Mouse (Mus musculus) heart, embryonic 14.5 days (tissue): ENCODE measurements around the gene Tgif2. TPM values are rescaled to one million over a fixed set of nuclear protein-coding genes. Genes with fewer than 3 reads are reported as not detected.
"Not testable (repeated sequence)": the region's sequence is repeated elsewhere in the genome, so short reads cannot be mapped to it uniquely, and the experiment has no call there.

ENCODE experiments used
- ATAC-seq: fragments of 200-750 bp; cut with Nextera tagmentation; 2 replicates; pipeline ENCODE4 v1.8.0; 2017; ENCODE audit warnings: low read depth, moderate TSS enrichment; ENCODE audit not compliant: insufficient number of reproducible peaks, insufficient read depth, low FRiP score
- H3K27ac ChIP-seq, 2 experiments: fragments of 200-500 bp in 1 of 2; fragments of 300-500 bp in 1 of 2; sonication (generic) in 1 of 2; replicated peaks in 1 of 2; 2 replicates each; pipeline ENCODE4 v1.5.1; 2012 to 2014; ENCODE audit warnings: low read depth in 2 of 2, low read length in 2 of 2, control low read depth in 1 of 2, mild to moderate bottlenecking in 1 of 2, mixed read lengths in 1 of 2; ENCODE audit not compliant: control insufficient read depth in 1 of 2, insufficient read depth in 1 of 2
- H3K27me3 ChIP-seq: fragments of 300-500 bp; sonication (generic); 2 replicates; pipeline ENCODE4 v1.6.1; 2014; ENCODE audit warnings: mild to moderate bottlenecking, low read length, control low read depth; ENCODE audit not compliant: control insufficient read depth, insufficient read depth
- H3K36me3 ChIP-seq: fragments of 300-500 bp; sonication (generic); 2 replicates; pipeline ENCODE4 v1.6.1; 2014; ENCODE audit warnings: mild to moderate bottlenecking, control low read depth, low read length, mixed read lengths; ENCODE audit not compliant: control insufficient read depth, insufficient read depth
- H3K4me1 ChIP-seq, 2 experiments: fragments of 200-500 bp in 1 of 2; fragments of 300-500 bp in 1 of 2; sonication (generic) in 1 of 2; 2 replicates each; pipeline ENCODE4 v1.6.1; 2012 to 2014; ENCODE audit warnings: low read length in 2 of 2, control low read depth in 1 of 2, mixed read lengths in 1 of 2; ENCODE audit not compliant: control insufficient read depth in 2 of 2, insufficient read depth in 2 of 2
- H3K4me2 ChIP-seq: fragments of 300-500 bp; sonication (generic); 2 replicates; pipeline ENCODE4 v1.6.1; 2014; ENCODE audit warnings: mild to moderate bottlenecking, low read length
- H3K4me3 ChIP-seq, 2 experiments: fragments of 200-500 bp in 1 of 2; fragments of 300-500 bp in 1 of 2; sonication (generic) in 1 of 2; 2 replicates each; pipeline ENCODE4 v1.5.1; 2012 to 2014; ENCODE audit warnings: low read length in 2 of 2, mild to moderate bottlenecking in 2 of 2, control low read depth in 1 of 2, low read depth in 1 of 2, moderate library complexity in 1 of 2; ENCODE audit not compliant: control insufficient read depth in 1 of 2, insufficient read depth in 1 of 2
- H3K9ac ChIP-seq: fragments of 300-500 bp; sonication (generic); 2 replicates; pipeline ENCODE4 v1.6.1; 2014; ENCODE audit warnings: mild to moderate bottlenecking, low read length
- H3K9me3 ChIP-seq: fragments of 300-500 bp; sonication (generic); 2 replicates; pipeline ENCODE4 v1.6.1; 2016; ENCODE audit warnings: low read length, control low read depth; ENCODE audit not compliant: control insufficient read depth
- WGBS: fragments of 180-500 bp; shearing (Covaris S2); extraction: QIAGEN DNeasy Blood & Tissue Kit; methylation state at CpG from one replicate; pipeline ENCODE4 v1.1.7; 2014; 5-methylcytosine and 5-hydroxymethylcytosine counted together
- polyA plus RNA-seq: library from polyadenylated mRNA; unstranded; fragments of >200 nt; fragmentation: Nextera tagmentation; extraction: Ambion mirVana; gene quantifications from 2 replicates; pipeline ENCODE4 v1.2.1, GENCODE M21; 2014

The Tgif2 gene
- polyA plus RNA-seq, 1 experiment from 2014 or later: 36.2 TPM

- H3K9me3 ChIP-seq: no peaks in the 10 kb centered on the region
- no peak overlapping the region for H3K4me2 ChIP-seq
- H3K27ac ChIP-seq: no peak overlapping the region
- H3K9ac ChIP-seq: no peak overlapping the region
- peaks cover 4% of the 10 kb centered on the region for H3K36me3 ChIP-seq
- no peak for ATAC-seq
- WGBS: 87% methylated on average over 3 of the region's 3 CpGs
- H3K27me3 ChIP-seq: no peaks in the 10 kb centered on the region
- peaks cover under 1 to 3% of the 10 kb centered on the region in 2 experiments; a peak in 1 of 4 replicates for H3K4me1 ChIP-seq
- no peak overlapping the region for H3K4me3 ChIP-seq
Observed at GRCm38 (mm10) chr2:156879541-156879940, 39.7 kb downstream of the Tgif2 start.

GRCm38 (mm10) chr2:156882431-156883001 lies 42.7 kb downstream of the Tgif2 start:
- ATAC-seq: no peak
- Histone ChIP-seq H3K4me3 (no peak overlapping the region), H3K4me2 (no peak overlapping the region)

GRCm38 (mm10) chr2:156884396-156885211 lies 44.8 kb downstream of the Tgif2 start:
- H3K4me3 ChIP-seq: no peak overlapping the region
- ATAC-seq: no peak
- H3K36me3 ChIP-seq: no peaks in the 10 kb centered on the region
- H3K4me2 ChIP-seq: no peak overlapping the region
- H3K9ac ChIP-seq: no peak overlapping the region
- peaks cover 3% of the 10 kb centered on the region in 2 experiments; a peak in 1 of 4 replicates for H3K4me1 ChIP-seq
- no peaks in the 10 kb centered on the region for H3K27me3 ChIP-seq
- H3K27ac ChIP-seq: no peak overlapping the region
- WGBS: 75% methylated on average over 10 of the region's 10 CpGs
- no peaks in the 10 kb centered on the region for H3K9me3 ChIP-seq

More at GRCm38 (mm10) chr2:156882431-156883001, 42.7 kb downstream of the Tgif2 start:
- Histone ChIP-seq H3K36me3 (no peaks in the 10 kb centered on the region), H3K9me3 (no peaks in the 10 kb centered on the region), H3K9ac (no peak overlapping the region), H3K27me3 (no peaks in the 10 kb centered on the region), H3K27ac (no peak overlapping the region), H3K4me1 (peaks cover 3% of the 10 kb centered on the region in 2 experiments; a peak in 1 of 4 replicates)
- WGBS: 26% methylated on average over 10 of the region's 10 CpGs

GRCm38 (mm10) chr2:156885666-156886065 lies 45.9 kb downstream of the Tgif2 start:
- H3K9me3 ChIP-seq, ATAC-seq, H3K4me1 ChIP-seq, H3K9ac ChIP-seq, H3K4me2 ChIP-seq, H3K27ac ChIP-seq, H3K27me3 ChIP-seq, H3K4me3 ChIP-seq, H3K36me3 ChIP-seq: not testable (repeated sequence)
- 66% methylated on average over 2 of the region's 2 CpGs for WGBS

DNA sequence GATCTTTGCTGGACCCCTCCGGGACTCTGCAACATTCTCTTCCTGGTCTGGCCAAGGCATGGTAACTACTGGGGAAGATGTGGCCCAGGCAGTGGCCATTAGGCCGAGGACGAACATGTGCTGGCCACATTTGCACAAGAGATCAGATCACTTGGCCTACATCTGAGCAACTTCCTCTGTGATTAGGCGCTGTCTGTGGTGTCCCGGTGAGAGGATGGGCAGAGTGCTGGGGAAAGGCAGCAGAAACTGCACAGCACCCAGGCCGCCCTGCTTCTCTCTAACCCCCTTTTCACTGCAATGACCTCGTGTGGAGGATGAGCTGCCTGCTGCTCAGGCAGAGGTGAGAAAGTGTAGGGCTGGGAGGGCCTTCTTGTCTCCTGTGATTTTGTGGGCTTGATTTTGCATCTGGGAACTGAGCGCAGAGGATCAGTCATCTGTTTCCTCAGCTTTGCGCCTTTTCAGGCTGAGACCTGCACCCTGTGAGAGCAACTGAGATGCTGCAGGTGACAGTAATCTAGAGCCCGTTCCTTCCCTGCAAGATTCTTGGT lies 46.4 kb downstream of the Tgif2 start:
- no peak; the same call in 1 of the 2 replicates for ATAC-seq
- no peak overlapping the region for H3K4me2 ChIP-seq
- H3K27me3 ChIP-seq: no peaks in the 10 kb centered on the region
- no peaks in the 10 kb centered on the region for H3K9me3 ChIP-seq
- no peaks in the 10 kb centered on the region for H3K36me3 ChIP-seq
- no peak overlapping the region for H3K4me3 ChIP-seq
- peaks cover 3% of the 10 kb centered on the region in 2 experiments; a peak in 1 of 4 replicates for H3K4me1 ChIP-seq
- H3K9ac ChIP-seq: no peak overlapping the region
- no peak overlapping the region for H3K27ac ChIP-seq
- WGBS: 77% methylated on average over 10 of the region's 10 CpGs

DNA sequence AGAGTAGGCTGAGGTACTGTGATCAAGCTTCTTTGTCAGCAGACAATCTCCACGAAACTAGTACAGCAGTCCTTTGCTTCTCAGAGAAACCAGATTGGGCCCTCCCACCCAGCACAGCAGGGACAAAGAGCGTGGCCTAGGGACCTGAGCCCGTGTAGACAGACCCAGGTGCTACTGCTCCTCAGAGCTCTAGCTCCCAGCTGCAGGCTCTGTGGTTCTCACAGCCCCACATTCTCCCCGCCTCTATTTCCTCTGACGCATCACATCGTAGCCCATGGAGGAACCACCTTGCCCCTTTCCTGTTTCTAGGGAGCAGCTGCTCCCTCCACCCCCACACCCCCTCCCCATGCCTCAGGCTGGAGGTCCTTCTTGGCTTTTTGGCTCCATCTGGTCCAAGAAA lies 47.2 kb downstream of the Tgif2 start, which contains the start of gene Sla2:
Sla2 (minus strand) TSS at position 176 of the 400 bp plus-strand sequence.
- 50% methylated on average over 6 of the region's 6 CpGs for WGBS
- Histone ChIP-seq H3K27me3 (no peaks in the 10 kb centered on the region), H3K36me3 (no peaks in the 10 kb centered on the region), H3K4me1 (peaks cover 3% of the 10 kb centered on the region in 2 experiments; a peak in 1 of 4 replicates), H3K4me3 (no peak within 1 kb of the TSS), H3K27ac (no peak within 1 kb of the TSS), H3K4me2 (no peak within 1 kb of the TSS), H3K9ac (no peak within 1 kb of the TSS), H3K9me3 (no peaks in the 10 kb centered on the region)
- no peak for ATAC-seq

- no peak for ATAC-seq
- Histone ChIP-seq H3K27ac (no peak overlapping the region), H3K4me1 (peaks cover 3% of the 10 kb centered on the region in 2 experiments; a peak in 1 of 4 replicates), H3K36me3 (no peaks in the 10 kb centered on the region), H3K27me3 (no peaks in the 10 kb centered on the region), H3K4me3 (no peak overlapping the region), H3K9me3 (no peaks in the 10 kb centered on the region), H3K4me2 (no peak overlapping the region), H3K9ac (no peak overlapping the region)
- WGBS: 62% methylated on average over 3 of the region's 3 CpGs
Observed at GRCm38 (mm10) chr2:156888490-156888889, 48.7 kb downstream of the Tgif2 start.
